Mouse (Mus musculus) testis, postnatal 14 days (tissue): Measurements from ENCODE around the gene Asz1.

ENCODE experiments used
- DNase-seq: peaks from one replicate; pipeline ENCODE4 v3.0.0; 2021; ENCODE audit warnings: low spot score

The Asz1 gene

GRCm38 (mm10) chr6:18007356-18007755 lies 101.5 kb downstream of the Asz1 start:
- DNase-seq: no peak

GRCm38 (mm10) chr6:18002065-18002464 lies 106.8 kb downstream of the Asz1 start:
- DNase-seq: no peak
